Mouse (Mus musculus): Measurements from ENCODE around the gene Bglap3. TPM values are rescaled to one million over a fixed set of nuclear protein-coding genes. Genes with fewer than 3 reads are reported as not detected.

Bglap3 gene
- polyA plus RNA-seq, 2 experiments = 2.0 to 2.5 TPM

DNA sequence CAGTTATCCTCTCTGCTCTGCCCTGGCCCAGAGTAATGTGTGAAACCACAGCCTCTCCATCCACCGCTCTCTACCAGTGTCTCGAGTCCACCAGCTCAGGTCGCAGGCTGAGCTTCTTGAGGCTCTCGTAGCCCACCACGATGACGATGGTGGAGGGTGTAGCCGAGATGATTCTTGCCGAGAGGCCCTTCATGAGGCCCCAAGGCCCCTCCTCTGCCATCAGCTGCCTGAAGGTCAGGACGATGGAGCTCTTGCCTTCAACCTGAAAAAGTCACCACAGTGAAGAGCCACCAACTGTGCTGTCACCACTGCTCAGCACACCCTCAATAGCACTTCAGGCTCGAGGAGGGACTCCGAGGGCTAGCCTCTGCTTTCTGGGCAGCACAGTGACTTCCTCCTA is 40.1 kb upstream of the Bglap3 start:
- Histone ChIP-seq H3K4me2 (replicated peaks; ENCODE audit: low read depth, low read length, severe bottlenecking) (no peak overlapping the region), H3K9ac (ENCODE audit: low read depth, low read length, severe bottlenecking) (no peak overlapping the region), H3K27me3 (ENCODE audit: control insufficient read depth, insufficient read depth, low read length) (no peaks in the 10 kb centered on the region), H3K36me3 (ENCODE audit: control insufficient read depth, insufficient read depth, low read length) (peaks cover 51% of the 10 kb centered on the region), H3K4me3 (replicated peaks; ENCODE audit: low read length) (no peak overlapping the region), H3K9me3 (ENCODE audit: control insufficient read depth, low read length) (no peaks in the 10 kb centered on the region), H3K4me1 (ENCODE audit: control insufficient read depth, insufficient read depth, low read length) (peaks cover 10% of the 10 kb centered on the region; the same call in 1 of the 2 replicates), H3K27ac (replicated peaks; ENCODE audit: low read depth, low read length) (no peak overlapping the region)
- no peak for TF ChIP-seq POLR2A (IDR thresholded peaks at IDR 0.05; ENCODE audit: borderline replicate concordance, extremely low read depth, insufficient read depth, insufficient read length)
- 88% methylated on average over 11 of the region's 11 CpGs for WGBS
- ATAC-seq (ENCODE audit: low FRiP score, low read depth) (no peak), DNase-seq (ENCODE audit: low spot score) (no peak)

DNA sequence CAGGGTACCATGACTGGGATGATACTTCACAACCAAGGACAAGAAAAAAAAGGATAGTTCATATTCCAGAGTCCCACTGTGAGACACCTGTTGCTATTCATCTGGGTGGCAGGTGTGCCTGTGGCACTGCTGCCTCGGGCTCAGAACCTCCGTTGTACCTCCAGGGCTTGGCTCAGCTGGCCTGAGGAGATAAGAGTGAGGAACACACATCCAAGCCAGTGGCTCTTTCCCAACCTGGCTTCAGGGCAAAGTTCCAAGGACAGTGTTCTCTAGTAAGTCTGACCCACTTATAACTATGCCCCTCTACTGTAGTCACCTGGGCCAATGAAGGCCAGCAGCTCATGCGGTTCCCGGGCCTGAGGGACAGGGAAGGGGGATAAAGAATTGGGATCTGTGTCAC is 39.1 kb upstream of the Bglap3 start:
- Histone ChIP-seq H3K4me2 (replicated peaks; ENCODE audit: low read depth, low read length, severe bottlenecking) (no peak overlapping the region), H3K27me3 (ENCODE audit: control insufficient read depth, insufficient read depth, low read length) (no peaks in the 10 kb centered on the region), H3K4me3 (replicated peaks; ENCODE audit: low read length) (no peak overlapping the region), H3K9ac (ENCODE audit: low read depth, low read length, severe bottlenecking) (no peak overlapping the region), H3K36me3 (ENCODE audit: control insufficient read depth, insufficient read depth, low read length) (peaks cover 48% of the 10 kb centered on the region), H3K27ac (replicated peaks; ENCODE audit: low read depth, low read length) (no peak overlapping the region), H3K4me1 (ENCODE audit: control insufficient read depth, insufficient read depth, low read length) (peaks cover 10% of the 10 kb centered on the region; the same call in 1 of the 2 replicates), H3K9me3 (ENCODE audit: control insufficient read depth, low read length) (no peaks in the 10 kb centered on the region)
- TF ChIP-seq POLR2A (IDR thresholded peaks at IDR 0.05; ENCODE audit: borderline replicate concordance, extremely low read depth, insufficient read depth, insufficient read length) = no peak
- 85% methylated on average over 4 of the region's 4 CpGs for WGBS
- ATAC-seq (ENCODE audit: low FRiP score, low read depth) (no peak), DNase-seq (ENCODE audit: low spot score) (no peak)

- Histone ChIP-seq H3K27ac (replicated peaks; ENCODE audit: low read depth, low read length) (peak overlapping the region; percentile 89), H3K9ac (ENCODE audit: low read depth, low read length, severe bottlenecking) (peak overlapping the region; percentile 89; the same call in 1 of the 2 replicates)
- WGBS = 23% methylated on average over 7 of the region's 7 CpGs
These were observed 38.1 kb upstream of the Bglap3 start for GRCm38 (mm10) chr3:88410645-88411031.

DNA sequence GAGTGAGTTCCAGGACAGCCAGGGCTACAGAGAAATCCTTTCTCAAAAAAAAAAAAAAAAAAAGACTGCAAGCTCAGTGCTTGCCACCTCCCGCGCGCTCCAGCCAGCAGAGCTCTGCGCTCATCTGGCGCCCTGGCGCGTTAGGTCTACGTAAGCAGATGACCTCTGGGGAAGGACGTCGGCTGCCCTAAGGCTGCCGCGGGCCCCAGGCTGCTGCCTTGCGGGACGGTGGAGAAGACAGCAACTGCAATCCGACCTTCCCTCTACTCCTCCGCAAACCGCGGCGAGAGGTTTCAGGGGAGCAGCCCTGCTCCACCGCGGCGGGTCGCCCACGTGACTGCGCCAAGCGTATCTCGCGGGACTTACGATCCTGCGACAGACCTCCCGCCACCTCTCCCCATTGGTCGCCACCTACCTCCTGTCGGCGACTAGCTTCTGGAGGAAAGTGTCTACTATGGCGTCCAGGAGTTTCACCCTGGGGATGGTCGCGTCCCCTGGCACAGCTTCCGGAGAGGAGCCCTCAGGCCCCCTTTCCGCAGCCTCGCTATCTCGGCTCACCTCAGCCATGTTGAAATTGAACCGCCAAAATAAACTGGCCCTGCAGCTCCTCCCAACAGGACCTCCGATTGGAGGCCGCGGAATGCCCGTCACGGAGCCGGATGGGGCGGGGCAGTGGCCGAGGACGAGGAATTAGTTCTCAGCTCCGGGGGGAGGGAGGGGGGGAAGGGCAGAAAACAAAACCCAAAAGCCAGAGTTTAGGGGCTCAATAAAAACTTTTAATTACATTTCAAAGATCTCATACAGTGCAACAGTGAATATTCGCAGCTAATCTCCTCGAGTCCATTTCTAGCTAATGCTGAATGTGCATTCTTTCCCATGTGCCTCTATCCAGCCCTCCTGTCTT is 37.5 kb upstream of the Bglap3 start, which contains the start of gene Pmf1:
TSS of gene Pmf1 (minus strand) at position 591 of the 904 bp plus-strand sequence.
- Histone ChIP-seq H3K9me3 (ENCODE audit: control insufficient read depth, low read length) (no peaks in the 10 kb centered on the region), H3K27me3 (ENCODE audit: control insufficient read depth, insufficient read depth, low read length) (no peaks in the 10 kb centered on the region), H3K9ac (ENCODE audit: low read depth, low read length, severe bottlenecking) (peak within 1 kb of the TSS; percentile 89), H3K36me3 (ENCODE audit: control insufficient read depth, insufficient read depth, low read length) (peaks cover 33% of the 10 kb centered on the region), H3K4me2 (replicated peaks; ENCODE audit: low read depth, low read length, severe bottlenecking) (peak within 1 kb of the TSS; percentile 51), H3K4me3 (replicated peaks; ENCODE audit: low read length) (peak within 1 kb of the TSS; percentile 67), H3K27ac (replicated peaks; ENCODE audit: low read depth, low read length) (peak within 1 kb of the TSS; percentile 89), H3K4me1 (ENCODE audit: control insufficient read depth, insufficient read depth, low read length) (peaks cover 10% of the 10 kb centered on the region; the same call in 1 of the 2 replicates)
- under 1% methylated on average over 53 of the region's 54 CpGs for WGBS
- ATAC-seq (ENCODE audit: low FRiP score, low read depth) = peak; percentile 93
- TF ChIP-seq POLR2A (IDR thresholded peaks at IDR 0.05; ENCODE audit: borderline replicate concordance, extremely low read depth, insufficient read depth, insufficient read length) = peak; percentile 84; the same call in 1 of the 2 replicates
- peak; percentile 89 for DNase-seq (ENCODE audit: low spot score)

More at GRCm38 (mm10) chr3:88410645-88411031, 38.1 kb upstream of the Bglap3 start:
- Histone ChIP-seq H3K9me3 (ENCODE audit: control insufficient read depth, low read length) (no peaks in the 10 kb centered on the region), H3K27me3 (ENCODE audit: control insufficient read depth, insufficient read depth, low read length) (no peaks in the 10 kb centered on the region), H3K36me3 (ENCODE audit: control insufficient read depth, insufficient read depth, low read length) (peaks cover 40% of the 10 kb centered on the region), H3K4me2 (replicated peaks; ENCODE audit: low read depth, low read length, severe bottlenecking) (peak overlapping the region; percentile 51), H3K4me3 (replicated peaks; ENCODE audit: low read length) (peak overlapping the region; percentile 67), H3K4me1 (ENCODE audit: control insufficient read depth, insufficient read depth, low read length) (peaks cover 10% of the 10 kb centered on the region; the same call in 1 of the 2 replicates)
- ATAC-seq (ENCODE audit: low FRiP score, low read depth) (no peak; the same call in 1 of the 2 replicates), DNase-seq (ENCODE audit: low spot score) (no peak)
- no peak for TF ChIP-seq POLR2A (IDR thresholded peaks at IDR 0.05; ENCODE audit: borderline replicate concordance, extremely low read depth, insufficient read depth, insufficient read length)

- whole genome bisulfite sequencing = 62% methylated on average over 5 of the region's 5 CpGs
- Histone ChIP-seq H3K36me3 (ENCODE audit: control insufficient read depth, insufficient read depth, low read length) (peaks cover 25% of the 10 kb centered on the region), H3K4me2 (replicated peaks; ENCODE audit: low read depth, low read length, severe bottlenecking) (peak overlapping the region; percentile 51), H3K9ac (ENCODE audit: low read depth, low read length, severe bottlenecking) (no peak overlapping the region), H3K9me3 (ENCODE audit: control insufficient read depth, low read length) (no peaks in the 10 kb centered on the region), H3K4me1 (ENCODE audit: control insufficient read depth, insufficient read depth, low read length) (peaks cover 10% of the 10 kb centered on the region; the same call in 1 of the 2 replicates), H3K27me3 (ENCODE audit: control insufficient read depth, insufficient read depth, low read length) (no peaks in the 10 kb centered on the region), H3K4me3 (replicated peaks; ENCODE audit: low read length) (peak overlapping the region; percentile 67), H3K27ac (replicated peaks; ENCODE audit: low read depth, low read length) (no peak overlapping the region)
- ATAC-seq (ENCODE audit: low FRiP score, low read depth) (no peak), DNase-seq (ENCODE audit: low spot score) (no peak)
- no peak for TF ChIP-seq POLR2A (IDR thresholded peaks at IDR 0.05; ENCODE audit: borderline replicate concordance, extremely low read depth, insufficient read depth, insufficient read length)
These were observed 36.4 kb upstream of the Bglap3 start for GRCm38 (mm10) chr3:88408953-88409352.
